Mouse (Mus musculus) adrenal gland, adult 2 months (tissue): Measurements from ENCODE around the gene Mprip. TPM values are rescaled to one million over a fixed set of nuclear protein-coding genes. Genes with fewer than 3 reads are reported as not detected.
"Not testable (repeated sequence)": the region's sequence is repeated elsewhere in the genome, so short reads cannot be mapped to it uniquely, and the experiment has no call there.

Experiments used
- DNase-seq: peaks from one replicate; pipeline ENCODE4 v3.0.0; 2021
- long read RNA-seq: library from polyadenylated mRNA; stranded (forward); transcript quantifications from one replicate; pipeline ENCODE4 v2.0.0, GENCODE M21; 2021
- polyA plus RNA-seq: library from polyadenylated mRNA; depleted of rRNA; stranded (reverse); fragments of >200 nt; gene quantifications from 2 replicates; pipeline ENCODE4 v1.2.3, GENCODE M21; 2012; rRNA removed
- total RNA-seq, 2 experiments: library from RNA; stranded (reverse); gene quantifications; 2 replicates each; pipeline ENCODE4 v1.2.3; 2021

Gene Mprip
- total RNA-seq, result 100 to 1,000 TPM; 190 to 233 TPM
- 48.0 and 79.6 TPM in 2 replicates for polyA plus RNA-seq
- long read RNA-seq, full-length matches to known transcripts, result 176 of 254 reads
- long read RNA-seq, partial matches to known transcripts, result 13 of 254 reads
- long read RNA-seq, other reads (novel, unspliced or antisense), result 65 of 254 reads

DNA sequence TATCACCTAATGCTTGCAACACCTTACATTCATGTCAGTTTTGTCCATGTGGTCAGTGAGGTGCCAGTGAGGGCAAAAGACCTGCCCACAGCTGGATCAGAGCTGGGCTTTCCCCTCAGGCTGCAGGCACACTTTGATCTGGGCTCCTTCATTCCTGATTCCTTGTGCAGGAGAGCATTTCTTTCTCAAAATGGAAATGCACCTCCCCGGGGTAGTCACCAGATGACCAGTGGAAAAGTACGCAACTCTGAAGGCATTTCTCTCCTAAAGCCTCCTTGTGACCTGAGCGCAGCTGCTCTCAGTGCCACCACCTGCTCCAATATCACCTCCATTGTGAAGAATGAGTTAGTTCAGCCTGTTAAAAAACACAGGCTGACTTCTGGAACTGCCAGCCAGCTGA lies at the start of gene Mprip:
Gene Mprip, plus strand, starts transcription at position 301 of the 400 bp plus-strand sequence.
- no peak for DNase-seq

DNA sequence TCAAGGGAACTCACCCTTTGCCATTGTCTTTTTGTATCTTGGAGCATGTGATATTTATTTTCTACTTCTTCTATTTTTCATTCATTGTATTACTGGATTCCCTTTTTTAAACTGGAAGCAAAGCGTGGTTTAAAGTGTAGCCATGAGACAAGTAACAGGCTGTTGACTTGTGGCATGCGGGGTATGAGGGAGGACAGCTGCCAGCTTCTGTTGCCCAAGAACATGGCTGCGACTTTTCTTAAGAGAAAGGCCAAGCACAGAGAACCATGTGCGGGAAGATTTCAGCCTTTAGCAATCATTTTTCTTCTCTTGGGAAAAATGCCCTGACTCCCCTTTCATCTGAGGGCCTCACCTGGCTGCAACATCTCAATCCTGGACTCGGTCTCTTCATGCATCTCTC lies 49.5 kb upstream of the Mprip start:
- DNase-seq, result no peak

DNA sequence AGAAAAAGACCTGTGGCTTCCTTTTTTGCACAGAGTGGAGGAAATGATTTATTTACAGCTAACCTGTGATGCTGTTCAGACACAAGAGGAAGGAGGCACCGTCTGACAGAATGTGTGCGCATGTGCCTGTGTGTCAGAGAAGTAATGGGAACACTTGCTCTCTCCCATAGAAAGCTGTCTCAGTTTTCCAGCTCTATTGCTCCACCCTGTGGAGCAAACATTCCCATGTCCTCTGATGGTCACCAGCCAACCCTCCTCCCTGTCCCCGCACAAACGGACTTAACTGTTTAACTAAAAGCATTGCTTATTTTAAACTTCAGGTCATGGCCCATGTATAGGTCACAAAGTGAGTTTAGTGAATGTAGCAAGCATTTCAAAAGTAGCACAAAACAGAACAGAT lies 47.0 kb upstream of the Mprip start:
- peak; percentile 37 for DNase-seq

DNA sequence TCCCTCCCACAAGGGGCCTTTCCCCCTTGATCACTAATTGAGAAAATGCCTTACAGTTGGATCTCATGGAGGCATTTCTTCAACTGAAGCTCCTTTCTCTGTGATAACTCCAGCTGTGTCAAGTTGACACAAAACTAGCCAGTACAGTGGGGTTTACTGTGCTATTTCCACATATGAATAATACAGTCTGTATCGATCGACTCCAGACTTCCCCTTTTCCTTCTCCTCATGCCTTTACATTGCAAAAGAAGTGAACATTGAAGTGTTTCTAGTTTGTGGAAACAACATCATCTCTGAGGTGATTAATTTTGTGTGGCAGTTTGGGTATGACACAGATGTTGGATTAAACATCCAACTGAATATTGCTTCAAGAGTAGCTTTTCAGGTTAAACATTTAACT lies 44.1 kb upstream of the Mprip start:
- not testable (repeated sequence) for DNase-seq

DNA sequence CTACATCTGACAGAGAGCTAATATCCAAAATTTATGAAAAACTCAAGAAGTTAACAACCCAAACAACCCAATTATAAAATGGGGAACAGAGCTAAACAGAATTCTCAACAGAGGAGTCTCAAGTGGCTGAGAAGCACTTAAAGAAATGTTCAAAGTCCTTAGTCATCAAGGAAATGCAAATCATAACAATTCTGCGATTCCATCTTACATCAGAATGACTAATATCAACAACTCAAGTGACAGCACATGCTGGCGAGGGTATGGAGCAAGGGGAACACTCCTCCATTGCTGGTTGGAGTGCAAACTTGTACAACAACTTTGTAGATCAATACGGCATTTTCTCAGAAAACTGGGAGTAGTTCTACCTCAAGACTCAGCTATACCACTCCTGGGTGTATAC lies 38.9 kb upstream of the Mprip start:
- DNase-seq, result no peak

DNA sequence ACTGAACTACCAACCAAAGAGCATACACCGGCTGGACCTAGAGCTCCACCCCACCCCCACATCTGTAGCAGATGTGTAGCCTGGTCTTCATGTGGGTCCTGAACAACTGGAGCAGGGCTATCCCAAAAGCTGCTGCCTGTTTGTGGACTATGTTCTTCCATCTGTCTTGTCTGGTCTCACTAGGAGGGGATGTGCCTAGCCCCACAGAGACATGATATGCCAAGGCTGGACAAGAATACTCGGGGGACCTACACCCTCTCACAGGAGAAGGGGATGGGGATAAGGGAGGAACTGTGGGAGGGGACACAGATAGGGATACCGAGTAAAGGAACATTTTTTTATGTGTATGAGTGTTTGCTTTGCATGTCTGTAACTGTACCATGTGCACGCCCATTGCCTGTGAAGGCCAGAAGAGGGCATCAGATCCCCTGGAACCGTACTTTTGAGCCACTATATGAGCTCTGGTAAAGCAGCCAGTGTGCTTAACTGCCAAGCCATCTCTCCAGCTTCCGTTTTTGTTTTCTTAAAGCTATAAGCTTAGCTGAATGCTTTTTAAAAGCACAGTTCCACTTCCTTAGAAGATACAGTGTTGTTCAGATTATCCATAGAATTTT lies 37.0 kb upstream of the Mprip start:
- peak; percentile 46 for DNase-seq

DNA sequence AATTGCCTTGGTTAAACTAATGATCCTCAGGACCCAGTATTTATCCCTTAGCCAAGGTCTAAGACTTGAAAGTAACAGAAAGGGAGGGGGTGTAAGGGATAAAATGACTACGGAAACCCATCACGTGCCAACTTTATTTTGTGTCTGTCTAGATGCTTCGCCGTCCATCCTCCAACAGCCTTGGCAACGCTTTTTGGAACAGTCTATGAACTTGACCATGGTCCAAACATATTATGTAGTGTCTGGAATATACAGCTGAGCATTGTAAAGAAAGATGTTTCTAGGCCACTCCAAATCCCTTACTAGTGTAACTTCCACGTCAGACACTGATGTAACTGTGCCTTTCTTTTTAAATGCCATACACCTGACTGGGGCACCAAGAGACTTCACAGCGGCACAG lies 34.9 kb upstream of the Mprip start:
- DNase-seq, result no peak

DNA sequence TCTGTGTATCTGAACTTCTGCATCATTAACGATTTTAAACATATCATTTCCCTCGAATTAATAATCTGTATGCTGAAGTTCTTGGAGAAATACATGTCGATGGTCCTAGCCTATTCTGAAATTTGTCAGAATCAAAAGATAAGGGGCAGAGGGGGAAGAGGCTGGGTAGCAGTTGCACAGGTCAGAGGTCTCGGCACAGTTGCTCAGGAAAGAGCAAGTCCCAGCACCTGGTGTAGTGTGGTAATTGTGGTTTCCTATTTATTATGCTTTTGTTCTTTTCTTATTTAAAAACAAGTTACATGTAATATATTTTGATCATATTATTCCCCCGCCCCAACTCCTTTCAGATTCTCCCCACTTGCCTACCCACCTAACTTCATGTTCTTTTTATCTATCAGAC lies 32.9 kb upstream of the Mprip start:
- no peak for DNase-seq

DNA sequence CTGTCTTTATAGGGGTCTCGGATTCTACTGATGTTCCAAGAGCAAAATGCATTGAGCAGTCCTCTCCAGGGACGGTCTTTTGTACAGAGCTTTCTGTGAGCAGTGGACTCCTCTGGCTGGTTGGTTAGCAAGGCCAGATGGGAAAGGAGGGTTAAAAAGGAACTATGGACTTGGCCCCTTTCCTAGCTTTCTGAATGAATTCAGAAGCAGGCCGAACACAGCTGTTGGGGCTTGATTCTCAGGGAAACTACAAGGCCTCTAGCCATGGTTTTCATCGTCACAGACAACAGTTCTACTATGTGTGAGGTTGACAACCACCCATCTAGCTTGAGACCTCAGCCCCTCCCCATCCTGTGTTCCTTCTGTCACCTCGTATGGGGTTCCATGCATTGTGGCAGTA lies 31.2 kb upstream of the Mprip start:
- no peak for DNase-seq

DNA sequence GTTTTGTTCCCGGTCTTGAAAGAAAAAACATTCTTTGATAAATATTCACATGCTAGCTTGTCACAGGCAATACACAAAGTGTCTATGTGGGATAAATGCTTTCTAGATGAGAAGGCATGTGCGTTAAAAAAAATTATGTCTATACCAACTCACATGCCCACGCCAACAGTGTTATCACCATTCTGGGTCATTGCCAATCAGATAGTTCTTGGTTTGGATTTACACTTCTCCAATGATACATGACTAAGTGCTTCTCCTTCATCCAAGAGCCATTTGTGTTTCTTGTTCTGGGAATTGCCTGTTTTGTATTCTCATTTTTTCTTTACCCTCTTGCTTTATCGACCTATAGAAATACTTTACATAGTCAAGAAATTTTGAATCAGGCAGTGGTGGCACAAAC lies 29.1 kb upstream of the Mprip start:
- no peak for DNase-seq

DNA sequence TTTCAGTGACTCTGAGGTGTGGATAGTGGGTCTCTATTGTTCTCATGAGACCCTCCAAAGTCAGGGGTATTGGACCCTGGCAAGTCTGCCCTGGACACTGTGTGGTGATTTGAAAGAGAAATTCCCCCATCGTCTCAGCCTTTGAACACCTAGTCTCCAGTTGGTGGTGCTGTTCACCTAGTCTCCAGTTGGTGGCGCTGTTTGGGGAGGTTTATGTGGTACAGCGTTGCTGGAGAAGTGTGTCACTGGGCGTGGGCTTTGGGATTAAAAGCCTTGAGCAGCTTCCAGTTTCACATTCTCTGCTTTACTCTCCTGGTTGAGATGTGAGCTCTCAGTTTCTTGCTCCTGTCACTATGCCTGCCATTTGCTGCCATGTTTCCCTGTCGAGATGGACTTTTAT lies 28.1 kb upstream of the Mprip start:
- DNase-seq, result peak; percentile 61

DNA sequence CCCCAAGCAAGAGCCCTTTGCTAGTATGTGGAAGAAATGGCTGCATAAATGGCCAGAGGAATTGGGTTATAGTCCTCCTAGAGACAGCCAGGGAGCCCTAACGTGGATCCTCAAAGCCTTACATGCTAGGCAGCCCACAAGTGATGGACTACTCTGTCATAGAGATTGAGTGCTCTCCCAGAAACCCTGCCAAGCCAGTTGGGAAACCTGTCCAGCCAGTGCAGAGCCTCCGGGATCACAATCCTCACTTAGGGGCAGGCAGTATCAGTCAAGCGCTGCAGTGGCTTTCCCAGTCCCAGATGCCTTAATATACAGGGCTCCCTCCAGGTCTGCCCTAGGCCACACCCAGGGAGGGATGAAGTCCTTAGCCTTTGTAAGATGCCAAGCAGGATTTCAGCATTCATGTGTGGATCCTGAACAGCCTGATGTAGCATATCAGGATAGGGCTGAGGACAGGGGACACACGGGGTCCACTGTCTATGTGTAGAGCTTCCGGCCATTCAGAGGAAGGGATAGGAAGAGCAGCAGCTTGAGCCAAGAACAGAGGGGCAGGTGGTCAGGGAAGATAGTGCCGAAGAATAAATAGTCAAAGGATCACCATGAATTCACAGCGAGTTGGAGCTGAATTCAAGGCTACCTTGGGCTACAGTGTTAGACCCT lies 27.0 kb upstream of the Mprip start:
- DNase-seq, result no peak

DNA sequence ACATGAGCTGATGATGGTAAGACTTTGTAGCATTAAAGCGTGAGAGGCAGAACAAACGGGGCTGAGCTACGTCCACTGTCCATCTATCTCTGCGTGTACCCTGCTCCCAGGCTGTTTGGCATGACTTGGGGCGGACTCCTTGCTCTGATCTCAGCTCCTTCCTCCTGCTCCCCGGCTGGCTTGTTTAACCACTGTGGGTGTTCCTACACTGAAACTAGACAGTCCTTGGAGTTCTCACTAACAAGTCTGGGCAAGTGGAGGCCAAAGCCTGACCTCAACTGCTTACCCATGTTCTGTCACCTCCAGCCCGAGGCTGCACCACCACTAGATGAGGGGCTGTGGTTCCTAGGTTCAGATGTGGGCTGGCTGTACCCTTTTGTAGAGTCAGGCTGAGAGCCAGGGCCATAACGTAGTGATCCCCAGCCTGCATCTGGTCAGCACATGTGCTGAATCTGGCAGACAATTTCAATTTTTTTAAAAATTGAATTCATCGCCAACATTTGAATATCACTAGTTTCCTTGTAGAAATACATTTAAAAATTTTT lies 25.8 kb upstream of the Mprip start:
- DNase-seq, result no peak

DNA sequence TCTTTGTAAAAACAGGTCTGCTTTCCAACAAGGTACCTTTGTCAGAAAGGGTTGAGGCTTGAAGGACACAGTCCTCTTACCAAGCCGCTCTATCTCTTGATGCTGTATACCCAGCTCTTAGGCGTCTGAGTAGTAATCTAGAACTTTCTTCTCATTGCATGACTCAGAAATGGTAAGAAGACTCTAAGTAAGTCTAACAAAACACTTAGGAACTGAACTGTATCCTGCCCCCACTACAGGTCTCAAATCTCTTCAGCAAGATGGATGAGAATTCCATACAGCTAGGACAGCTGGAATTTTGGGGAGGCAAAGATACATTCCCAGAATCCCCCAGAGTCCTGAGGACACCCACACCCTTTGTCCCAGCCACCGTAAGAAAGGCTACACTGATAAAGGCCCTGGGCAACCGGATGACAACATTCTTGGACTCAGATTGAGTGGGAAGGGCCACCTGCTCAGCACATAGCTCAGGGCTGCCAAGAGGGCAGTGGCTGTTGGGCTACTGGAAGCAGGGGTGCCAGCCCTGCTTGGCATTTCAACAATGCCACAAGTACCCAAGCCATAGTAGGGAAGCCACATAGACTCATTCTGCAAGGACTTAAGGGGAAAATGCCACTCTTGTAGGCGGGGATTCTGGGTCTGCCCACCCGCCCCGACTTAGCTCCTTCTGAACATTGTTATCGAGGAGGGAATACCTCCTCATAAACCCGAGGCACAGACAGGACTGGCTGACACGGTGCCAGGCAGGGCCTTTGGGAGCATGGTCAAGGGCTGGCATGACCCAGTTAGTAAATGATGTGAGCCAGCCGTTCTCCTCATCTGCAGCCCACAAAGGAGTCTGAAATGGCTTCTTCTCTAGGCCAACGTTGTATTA lies 25.0 kb upstream of the Mprip start:
- DNase-seq, result peak; percentile 24

DNA sequence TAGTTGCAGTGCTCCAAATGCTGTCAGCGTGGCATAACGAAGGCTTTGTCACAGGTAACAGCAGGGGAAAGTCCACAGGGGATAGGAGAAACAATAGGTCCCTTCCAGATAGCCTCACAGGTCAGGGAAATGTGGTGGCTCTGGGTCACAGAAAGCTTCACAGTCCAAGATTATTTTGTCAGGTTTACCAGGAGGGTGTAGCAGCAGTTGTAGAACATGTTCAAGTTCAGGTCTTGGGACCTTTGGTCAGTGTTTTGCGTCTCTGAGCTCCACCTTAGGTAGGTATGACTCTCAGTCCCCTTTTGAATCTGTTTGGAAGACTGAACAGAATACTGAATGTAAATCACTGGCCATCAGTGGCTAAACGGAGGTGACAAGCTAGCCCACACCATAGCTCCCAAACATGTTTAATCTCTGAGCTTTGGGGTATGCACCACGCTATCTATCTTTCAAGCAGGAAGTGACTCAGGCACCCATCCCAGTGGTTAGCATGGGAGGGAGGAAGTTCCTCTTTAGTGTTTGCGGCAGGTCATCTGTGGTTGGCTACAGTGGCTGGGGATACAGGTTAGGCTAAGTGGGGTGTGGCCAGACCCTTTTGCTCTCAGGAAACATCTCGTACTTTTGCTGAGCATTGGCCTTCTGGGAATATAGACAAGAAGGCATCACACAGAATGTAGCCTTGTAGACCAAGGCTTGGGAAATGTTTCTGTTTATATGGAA lies 24.2 kb upstream of the Mprip start:
- DNase-seq, result no peak

DNA sequence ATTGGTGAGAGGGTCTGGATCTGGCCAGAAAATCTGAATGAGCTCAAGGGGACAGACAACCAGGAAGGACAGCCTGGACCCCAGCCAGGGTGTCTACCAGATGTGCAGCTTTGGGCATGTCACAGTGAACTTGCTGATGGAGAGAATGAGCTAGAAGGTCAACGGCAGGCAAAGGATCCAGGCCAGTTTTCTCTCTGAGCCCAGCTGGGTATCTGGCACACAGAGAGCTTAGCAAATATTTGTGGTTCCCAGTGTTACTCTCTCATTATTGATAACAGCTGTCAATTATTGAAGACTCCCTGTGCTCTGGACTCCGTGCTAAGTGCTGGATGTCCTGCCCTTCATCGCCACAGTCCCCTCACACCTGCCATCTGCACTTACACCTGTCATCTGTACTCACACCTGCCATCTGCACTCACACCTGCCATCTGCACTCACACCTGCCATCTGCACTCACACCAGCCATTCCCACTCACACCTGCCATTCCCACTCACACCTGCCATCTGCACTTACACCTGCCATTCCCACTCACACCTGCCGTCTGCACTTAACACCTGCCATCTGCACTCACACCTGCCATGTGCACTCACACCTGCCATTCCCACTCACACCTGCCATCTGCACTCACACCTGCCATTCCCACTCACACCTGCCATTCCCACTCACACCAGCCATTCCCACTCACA lies 21.0 kb upstream of the Mprip start:
- no peak for DNase-seq

DNA sequence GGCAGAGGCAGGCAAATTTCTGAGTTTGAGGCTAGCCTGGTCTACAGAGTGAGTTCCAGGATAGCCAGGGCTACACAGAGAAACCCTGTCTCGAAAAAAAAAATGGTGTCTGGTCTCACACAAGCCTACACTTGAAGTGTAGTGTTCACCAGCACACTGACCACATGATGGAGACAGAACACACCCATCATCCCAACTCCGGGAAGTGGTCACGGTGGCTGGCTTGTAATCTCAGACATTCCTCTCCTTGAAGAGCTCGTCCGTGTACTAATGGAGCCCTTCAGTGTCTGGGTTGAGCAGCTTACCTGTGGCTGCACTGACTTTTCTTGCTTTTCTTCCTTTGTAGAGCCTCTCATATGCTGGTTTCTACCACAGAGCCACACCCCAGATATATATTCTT lies 19.9 kb upstream of the Mprip start:
- no peak for DNase-seq

DNA sequence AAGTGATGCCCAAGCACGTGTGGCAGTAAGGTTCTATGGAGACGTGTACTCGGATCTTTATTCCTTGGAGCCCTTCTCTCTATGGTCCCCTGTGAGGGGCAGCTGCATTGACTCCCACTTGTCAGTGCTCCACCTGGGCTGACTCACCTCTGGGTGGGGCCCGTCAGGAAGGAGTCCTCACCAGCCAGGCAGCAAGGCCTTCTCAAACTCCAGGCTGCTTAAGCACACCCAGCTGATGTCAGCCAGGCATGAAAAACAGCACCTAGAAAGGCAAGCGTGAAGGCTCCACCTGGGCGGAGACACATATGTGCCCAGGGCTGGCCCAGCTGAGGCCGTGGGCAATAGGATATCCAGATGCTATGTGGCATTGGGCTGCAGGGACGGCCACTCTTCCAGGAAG lies 18.7 kb upstream of the Mprip start:
- DNase-seq, result no peak

DNA sequence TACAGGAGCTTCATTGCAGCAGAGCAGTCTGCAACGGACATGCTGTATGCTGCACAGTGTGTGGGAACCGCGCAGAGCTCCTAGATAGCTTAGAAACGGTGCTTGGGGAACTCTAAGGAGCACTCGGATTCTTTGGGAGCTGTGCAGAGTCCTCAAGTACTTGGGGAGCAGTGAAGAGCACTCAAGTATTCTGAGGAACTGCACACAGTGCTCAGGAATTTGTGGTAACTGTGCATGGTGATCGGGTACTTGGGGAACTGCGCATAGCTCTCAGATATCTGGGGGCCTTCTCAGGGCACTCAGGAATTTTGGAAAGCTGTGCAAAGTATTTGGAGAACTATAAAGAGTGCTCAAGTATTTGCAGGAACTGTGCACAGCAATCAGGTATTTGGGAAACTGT lies 16.1 kb upstream of the Mprip start:
- no peak for DNase-seq

DNA sequence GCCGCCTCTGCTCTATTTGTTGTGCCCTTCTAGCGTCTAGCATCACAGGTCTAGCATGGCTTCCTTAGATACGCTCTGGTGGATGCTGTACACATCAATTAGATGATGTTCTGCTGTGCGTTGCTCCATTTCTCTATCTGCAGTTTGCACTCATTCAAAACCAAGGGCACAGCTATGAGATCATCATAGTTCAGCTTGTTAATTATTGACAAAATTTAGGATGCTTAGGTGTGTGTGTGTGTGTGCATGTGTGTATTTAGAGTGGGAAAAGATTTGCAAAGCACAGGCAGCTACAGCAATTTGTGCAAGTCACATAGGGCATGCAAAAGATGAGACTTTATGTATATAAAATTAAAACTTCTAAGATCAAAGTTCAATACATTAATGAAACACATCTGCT lies 12.0 kb upstream of the Mprip start:
- no peak for DNase-seq

DNA sequence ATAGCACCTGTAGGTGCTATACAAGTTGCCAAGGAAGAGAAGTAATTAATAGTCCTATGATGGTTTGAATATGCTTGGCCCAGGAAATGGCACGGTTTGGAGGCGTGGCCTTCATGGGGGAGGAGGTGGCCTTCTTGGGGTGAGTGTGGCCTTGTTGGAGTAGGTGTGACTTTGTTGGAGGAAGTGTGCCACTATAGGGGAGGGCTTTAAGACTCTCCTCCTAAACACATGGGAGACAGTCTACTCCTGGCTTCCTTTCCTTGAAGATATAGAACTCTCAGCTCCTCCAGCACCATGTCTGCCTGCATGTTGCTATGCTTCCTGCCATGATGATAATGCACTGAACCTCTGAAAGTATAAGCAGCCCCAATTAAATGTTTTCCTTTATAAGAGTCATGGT lies 8.1 kb upstream of the Mprip start:
- DNase-seq, result no peak
